Mouse (Mus musculus) thymus, postnatal 4 days (tissue): ENCODE measurements around the gene Btnl2.
A peak's percentile ranks its signal among the peaks of the same experiment; 100 is the strongest.

ENCODE experiments used
- DNase-seq: peaks from one replicate; pipeline ENCODE4 v3.0.0; 2021

Gene Btnl2

DNA sequence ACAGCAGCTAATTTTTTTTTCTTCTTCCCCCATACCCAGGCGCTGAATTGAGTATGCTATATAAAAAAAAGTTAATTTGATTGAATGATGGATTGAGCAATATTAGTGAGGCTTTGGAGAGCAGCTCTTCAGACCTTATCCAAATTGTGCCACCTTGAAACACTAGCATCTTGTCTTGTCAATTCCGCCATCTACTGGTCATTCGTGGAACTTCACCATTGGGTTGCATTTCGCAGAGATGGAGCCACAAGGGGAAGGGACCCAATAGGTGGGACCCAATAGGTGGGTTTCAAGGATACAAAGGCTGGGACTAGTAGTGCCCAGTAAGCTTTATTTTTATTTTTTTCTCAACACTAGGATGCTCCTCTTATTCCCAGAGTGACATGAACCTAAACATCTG, 5.2 kb upstream of the Btnl2 start:
- peak; percentile 92 for DNase-seq

DNA sequence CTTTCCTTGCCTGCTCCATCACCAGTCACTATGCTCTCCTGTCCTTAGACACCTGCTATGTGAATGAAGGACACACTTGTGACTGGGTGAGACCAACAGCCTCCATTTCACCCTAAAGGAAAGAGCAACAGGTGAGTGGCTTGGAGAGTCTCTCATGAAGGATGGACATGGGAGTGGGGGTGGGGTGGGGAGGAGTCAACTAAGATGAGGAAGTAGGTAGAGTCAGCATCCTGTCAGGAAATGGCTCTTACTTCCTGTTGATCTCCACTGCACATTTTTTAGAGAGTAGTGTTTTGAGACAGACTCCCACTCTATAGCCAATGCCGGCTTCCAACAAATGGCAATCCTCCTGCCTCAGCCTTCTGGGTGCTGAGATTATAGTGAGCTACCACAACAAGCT, 318 bp downstream of the Btnl2 start:
- DNase-seq, result peak; percentile 36

DNA sequence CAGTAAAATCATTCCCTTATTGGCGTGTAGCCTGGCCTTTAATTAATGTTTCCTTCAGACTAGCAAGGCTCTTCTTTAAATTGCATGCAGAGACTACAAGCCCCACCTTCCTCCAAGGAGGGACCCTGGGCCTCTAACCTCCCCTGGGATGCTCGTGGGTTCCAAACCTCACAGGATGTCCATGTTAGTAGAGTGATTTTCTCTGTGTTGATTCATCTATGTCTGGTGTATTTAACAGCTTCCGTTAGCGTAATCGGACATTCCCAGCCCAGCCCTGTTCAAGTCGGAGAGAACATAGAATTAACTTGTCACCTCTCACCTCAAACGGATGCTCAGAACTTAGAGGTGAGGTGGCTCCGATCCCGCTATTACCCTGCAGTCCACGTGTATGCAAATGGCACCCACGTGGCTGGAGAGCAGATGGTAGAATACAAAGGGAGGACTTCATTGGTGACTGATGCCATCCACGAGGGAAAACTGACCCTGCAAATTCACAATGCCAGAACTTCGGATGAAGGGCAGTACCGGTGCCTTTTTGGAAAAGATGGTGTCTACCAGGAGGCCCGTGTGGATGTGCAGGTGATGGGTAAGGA, 8.4 kb downstream of the Btnl2 start:
- no peak for DNase-seq

DNA sequence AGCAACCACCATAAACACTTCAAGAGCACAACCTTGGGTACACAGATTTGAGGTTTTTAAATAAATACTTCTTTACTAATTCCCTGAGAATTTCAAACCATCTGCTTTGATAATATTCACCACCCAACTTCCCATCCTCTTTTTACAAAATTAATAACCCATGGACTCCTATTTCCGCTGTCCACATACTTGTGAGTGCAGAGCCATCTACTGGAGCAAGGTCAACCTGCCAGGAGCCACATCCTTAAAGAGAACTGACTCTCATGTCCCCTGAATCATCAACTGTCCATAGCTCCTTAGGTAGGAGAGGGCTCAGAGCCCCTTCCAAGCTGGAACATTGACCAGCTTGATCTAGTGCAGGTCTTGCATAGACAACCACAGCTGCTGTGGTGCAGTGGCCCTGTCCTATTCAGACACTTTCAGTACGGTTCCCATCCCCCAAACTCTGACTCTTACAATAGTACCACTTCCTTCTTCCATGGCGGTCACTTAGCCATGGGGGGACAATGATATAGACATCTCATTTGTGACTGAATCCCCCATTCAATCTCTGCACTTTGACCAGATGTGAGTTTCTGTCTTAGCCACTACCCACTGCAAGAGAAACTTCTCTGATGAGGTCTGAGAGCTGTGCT, 9.2 kb downstream of the Btnl2 start:
- DNase-seq, result no peak

DNA sequence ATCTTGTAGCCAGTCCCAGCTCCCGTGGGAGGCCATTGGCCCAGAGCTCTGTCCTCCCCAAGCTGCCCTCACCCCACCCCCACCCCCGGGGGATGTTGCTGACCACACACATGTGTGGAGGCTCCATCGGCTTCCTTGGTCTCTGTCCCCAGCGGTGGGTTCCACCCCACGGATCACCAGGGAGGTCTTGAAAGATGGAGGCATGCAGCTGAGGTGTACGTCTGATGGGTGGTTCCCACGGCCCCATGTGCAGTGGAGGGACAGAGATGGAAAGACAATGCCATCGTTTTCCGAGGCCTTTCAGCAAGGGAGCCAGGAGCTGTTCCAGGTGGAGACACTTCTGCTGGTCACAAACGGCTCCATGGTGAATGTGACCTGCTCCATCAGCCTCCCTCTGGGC, 10.4 kb downstream of the Btnl2 start:
- DNase-seq, result no peak

DNA sequence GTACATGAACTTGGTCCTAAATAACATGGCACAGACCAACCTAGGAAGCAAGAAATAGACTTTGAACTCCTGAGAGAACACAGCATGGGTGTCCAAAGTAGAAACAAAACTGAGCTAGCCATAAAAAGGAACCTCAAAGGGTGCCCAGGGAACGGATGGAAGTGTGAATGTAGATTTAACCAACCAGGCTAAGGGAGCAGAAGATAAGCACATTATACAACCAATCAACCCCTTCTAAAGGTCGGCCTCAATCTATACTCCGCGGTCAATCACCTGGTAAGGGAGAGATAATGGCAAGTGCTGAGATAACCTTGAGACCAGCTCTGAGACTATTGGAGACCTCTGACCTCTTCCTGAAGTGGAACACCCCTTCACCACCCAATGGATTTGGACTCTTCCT, 15.9 kb downstream of the Btnl2 start:
- no peak for DNase-seq

DNA sequence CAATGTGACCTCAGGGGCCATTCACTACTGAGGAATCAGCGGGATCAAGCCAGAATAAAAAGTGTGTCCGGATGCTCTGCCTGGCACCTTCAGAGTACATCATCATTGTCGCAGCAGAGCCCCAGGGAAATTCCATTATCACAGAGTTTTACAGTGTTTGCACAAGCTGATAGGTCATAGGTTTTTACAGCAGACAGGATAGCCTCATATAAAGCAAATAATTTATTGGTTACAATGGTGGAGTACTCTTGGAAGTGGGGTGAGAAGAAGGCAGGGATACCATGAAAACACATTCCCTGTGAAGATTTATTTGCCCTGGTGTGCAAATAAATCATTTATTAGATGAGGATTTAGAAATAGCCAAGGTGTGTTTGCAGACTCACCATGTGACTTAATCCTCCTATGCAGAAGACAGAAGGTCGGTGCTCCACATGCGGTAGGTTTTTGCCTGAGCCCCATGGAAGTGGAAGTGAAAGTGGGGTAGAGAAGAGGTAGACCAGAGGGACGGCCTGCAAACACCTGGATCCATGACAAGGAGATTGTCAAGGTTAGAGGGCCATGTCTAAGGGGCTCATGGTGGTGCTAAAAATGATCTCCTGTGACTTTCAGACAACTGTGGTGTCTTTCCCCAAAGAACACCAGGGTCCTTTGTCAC, 18.6 kb downstream of the Btnl2 start:
- no peak for DNase-seq

DNA sequence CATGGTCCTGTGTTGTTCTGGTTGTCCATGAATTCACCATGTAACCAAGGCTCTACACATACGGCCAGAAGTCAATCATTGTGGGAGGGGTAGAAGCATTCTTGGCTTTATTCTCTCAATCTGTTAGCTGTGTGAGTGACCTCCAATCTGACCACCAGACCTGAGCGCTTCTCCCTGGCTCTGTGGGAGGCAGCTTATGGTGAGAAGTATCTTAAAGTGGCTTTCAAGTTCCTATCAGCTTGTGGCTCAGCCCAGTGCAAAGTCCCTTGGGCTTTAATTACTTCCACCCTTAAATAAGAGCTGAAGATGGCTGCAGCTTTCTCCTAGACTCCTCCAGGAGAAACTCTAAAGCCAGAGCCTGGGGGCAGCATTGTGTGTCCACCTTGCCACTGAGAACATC, 22.2 kb downstream of the Btnl2 start, which contains the start of gene Btnl1:
TSS of gene Btnl1 (plus strand) at position 286 of the 400 bp plus-strand sequence.
- no peak for DNase-seq

DNA sequence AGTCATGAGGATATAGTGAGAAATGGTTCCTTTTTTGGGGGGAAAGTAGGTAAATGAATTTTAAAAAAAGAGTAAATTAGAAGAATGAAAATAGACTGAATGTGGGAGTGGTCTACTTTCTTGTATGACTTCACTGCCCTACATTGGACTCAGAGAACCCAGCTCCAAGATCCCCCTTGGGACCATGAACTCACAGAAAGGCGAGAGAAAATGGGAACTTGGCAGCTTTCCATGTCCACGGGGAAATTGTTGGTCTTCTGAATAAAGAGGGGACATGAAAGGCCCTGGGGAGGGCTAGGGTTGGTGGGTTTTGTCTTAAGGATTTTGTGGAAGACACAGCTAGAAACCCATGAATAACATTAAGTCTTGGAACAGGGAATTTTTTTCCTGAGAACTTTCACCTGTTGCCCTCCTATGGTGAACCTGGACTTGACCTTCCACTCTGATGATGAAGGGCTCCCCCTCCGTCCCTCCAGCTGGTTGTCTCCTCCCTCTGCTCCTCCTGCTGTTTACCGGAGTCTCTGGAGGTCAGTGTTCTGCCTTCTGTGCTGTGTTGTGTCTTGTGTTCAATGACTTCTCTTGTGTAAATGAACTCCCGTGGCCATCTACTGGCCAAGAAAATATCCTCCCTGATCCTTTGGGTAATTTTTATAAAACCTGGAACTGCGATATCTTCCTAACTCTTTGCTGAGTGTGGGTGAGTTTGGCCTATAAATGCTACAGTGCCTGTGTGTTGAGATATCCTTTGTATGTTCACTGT, 23.0 kb downstream of the Btnl2 start:
- no peak for DNase-seq

DNA sequence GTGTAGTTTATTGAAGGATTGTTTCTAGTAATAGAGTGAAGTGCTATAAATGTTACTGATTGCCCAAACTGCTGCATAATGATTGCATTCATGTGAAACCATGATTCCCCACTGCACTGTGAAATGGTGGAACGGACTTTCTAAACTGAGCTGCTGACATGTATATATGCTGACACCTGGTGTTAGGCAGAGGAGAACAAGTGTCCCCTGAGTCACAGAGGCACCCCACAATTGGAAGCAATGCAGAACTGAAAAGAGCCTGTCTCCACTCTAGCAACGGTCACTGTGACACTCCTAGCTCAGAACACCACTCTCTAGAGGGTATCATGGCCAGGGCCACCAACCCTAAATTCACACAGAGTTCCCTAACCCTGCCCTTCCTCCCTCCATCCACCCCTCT, 24.1 kb downstream of the Btnl2 start:
- no peak for DNase-seq

DNA sequence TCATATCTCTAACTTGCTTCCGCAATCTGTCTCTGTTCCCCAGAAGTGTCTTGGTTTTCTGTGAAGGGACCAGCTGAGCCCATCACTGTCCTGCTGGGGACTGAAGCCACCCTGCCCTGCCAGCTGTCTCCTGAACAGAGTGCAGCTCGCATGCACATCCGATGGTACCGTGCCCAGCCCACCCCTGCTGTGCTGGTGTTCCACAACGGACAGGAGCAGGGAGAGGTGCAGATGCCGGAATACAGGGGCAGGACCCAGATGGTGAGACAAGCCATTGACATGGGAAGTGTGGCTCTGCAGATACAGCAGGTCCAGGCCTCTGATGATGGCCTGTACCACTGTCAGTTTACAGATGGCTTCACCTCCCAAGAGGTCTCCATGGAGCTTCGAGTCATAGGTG, 24.8 kb downstream of the Btnl2 start:
- no peak for DNase-seq

DNA sequence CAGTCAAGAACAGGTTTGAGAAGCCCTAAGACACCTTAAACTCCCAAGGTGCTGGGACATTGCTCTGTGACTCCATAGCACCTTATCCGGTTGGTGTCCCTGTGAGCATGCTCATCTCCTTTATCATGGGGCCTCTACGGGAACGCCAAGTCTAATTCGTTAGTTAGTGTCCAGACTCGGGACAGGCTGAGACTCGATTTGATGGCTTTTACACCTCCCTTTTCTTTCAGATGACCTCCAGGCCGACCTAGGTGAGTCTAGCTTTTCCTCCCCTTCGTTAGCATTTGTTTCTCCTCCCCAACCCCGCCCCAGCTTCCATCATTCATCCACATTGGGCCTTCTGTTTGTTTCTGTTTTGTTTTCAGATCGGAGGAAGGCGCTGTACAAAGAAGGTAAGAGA, 27.3 kb downstream of the Btnl2 start:
- DNase-seq, result no peak

DNA sequence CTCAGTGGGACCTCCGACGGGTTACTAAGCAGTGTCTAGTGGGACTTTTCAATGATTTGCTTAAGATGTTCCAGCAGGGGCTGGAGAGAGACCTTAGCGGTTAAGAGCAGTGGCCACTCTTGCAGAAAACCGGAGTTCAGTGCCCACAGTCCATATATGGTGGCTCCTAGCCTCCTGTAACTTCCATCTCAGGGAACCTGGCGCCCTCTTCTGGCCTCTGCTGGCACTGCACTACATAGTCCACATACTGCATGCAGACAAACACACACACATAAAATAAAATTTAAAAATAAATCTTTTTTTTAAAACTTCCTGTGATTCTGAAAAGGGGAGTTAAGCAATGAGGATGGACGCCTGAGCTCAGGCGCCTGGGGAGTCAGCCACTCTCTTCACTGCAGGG, 28.6 kb downstream of the Btnl2 start:
- peak; percentile 74 for DNase-seq

DNA sequence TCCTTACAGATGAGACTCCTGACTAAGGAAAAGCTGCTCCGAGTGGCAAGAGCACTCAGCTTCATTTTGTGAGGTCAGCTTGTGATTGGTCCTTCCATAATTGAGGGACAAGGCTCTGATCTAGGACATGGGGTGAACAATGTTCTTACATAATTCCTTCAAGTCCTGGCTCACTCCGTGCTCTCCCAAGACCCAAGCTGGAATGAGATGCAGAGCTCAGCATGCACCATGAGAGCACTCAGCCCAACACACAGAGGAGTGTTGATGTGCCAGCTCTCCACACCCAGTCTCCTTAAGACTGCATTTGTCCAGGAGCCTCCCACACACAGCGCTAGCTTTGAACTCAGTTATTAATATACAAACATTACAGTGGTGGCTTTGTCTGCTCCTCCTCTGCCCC, 30.1 kb downstream of the Btnl2 start:
- DNase-seq, result no peak

DNA sequence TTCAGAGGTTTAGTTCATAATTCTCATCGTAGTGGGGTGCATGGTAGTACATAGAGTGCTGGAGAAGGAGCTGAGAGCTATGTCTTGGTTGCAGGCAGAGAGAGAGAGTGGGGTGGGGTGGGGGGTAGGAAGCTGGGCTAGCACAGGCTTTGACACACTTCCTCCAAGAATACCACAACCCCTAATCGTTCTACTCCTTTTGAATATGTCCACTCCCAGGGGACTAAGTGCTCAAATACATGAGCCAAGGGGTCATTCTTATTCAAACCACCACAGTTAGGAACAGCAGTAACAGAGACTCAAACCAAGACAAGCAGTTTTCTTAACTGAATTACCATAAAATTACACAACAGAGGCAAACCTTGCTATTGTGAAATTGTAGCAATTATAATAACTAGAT, 32.0 kb downstream of the Btnl2 start:
- DNase-seq, result no peak

DNA sequence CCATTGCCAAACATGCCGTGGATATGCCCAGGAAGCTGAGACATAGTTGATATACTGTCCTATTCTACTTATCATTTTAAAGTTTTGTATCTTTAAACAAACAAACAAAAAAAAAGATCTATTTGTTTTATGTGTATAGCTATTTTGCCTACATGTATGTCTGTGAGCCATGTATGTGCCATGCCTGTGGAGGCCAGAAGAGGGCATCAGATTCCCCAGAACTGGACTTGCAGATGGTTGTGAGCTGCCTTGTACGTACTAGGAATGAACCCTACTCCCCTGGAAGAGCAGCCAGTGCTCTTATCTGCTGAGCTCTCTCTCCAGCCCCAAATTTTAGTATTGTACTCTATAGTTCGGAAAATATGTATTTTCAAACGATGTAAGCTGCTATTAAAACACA, 33.9 kb downstream of the Btnl2 start:
- peak; percentile 61 for DNase-seq

DNA sequence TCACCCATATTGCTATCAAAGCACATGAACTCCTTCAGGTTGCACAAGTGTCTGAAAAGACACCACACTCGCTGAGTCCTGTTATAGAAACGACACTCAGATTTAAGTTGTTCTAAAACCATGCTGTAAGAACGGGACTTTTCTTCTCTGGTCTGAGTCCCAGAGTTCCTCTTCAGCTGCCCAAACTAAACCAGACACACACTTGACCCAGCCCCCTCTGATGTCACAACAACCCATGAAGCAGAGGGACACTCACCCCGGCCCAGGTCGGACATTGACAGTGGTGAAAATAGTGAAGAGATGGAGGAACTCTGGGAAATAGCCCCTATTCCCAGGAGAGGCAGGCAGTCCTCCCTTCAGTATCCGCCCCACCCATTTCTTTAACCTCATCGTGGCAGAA, 36.9 kb downstream of the Btnl2 start:
- no peak for DNase-seq

DNA sequence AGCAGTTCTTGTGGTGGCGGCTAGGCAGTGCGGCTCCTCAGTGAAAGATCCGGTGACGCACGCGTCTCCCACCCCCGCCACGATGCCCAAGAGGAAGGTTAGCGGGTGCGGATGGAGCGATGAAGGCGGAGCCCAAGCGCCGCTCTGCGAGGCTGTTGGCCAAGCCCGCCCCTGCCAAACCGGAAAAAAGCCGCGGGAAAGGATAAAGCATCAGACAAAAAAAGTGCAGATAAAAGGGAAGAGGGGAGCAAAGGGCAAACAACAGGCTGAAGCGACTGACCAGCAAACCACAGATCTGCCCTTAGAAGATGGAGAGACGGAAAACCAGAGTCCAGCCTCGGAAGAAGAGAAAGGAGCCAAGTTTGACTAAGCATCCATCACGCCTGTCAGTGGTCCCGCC, 37.7 kb downstream of the Btnl2 start:
- peak; percentile 24 for DNase-seq

DNA sequence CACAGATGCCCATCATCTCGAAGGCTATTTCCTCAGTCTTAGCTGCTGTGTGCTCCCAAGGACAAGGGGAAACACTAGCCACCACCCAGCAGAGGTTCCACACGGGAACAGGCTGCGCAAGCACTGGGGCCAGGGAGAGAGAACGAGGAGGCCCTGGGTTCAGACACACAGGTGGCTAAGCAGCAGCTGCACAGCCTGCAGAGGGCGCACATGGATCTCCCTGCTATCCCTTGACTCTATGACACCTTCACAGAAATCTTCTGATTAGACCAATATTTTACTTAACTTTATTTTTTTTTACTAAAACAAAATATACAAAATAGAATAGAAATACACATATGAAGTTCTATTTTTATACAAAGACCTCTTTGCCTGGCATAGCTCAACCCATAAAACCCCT, 42.7 kb downstream of the Btnl2 start:
- peak; percentile 68 for DNase-seq

DNA sequence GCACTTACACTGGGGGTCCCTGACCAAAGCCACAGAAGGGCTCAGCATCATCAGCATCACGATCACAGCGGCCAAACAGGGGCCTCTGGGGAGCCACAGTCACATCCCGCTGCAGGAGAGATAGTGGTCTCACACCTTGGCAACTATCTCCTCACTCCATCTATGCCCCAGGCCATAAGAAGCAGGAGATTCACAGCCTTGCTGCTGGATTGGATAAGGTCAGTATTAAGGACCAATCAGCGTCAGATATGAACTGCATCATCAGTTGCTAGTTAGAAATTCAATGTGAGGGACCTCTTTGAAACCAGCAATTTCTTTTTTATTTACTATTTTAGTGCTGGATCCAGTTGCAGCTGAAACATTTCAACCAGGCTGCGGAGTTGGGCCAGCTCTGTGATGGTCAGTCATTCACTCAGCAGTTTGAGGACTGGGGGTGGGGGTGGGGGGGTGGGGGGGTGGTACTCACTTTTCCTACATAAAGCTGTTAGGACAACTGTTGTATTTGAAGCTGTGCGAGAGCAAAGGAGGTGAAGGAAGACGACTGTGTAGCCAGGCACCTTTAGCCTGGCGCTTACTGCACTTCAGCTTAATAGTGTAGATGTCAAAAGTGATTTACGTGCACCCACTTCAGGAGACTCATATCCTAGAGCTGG, 43.6 kb downstream of the Btnl2 start:
- peak; percentile 41 for DNase-seq

DNA sequence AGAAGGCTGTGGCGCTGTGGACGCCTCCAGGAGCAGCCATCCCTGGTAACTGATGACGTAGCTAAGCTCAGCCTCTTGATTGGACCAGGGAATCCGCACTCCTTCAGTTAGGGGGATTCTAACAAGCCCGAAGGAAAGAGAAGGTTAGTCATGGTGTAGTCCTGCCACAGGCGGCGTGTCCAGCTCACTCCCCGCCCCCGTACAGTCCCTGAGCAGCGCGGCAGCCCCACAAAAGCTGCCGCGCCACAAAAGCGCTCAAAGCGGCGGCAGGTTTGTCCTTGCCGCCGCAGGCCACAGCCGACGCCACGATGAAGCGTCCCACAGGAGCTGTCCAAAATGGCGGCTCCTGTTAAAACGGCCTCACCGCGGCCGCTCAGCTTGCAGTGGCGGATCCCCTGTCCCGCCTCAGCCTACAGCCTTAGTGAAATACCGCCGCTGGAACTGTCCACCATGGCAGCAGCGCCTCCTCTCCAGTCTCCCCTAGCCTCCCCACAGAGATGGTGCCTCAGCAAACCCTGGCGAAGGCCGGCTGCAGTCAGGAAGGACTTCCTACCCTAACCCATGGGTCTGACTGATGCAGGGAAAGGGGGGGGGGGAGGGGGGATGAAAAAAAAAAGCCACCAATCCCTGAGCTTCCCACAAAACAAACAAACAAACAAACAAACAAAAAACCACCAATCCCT, 44.2 kb downstream of the Btnl2 start, which contains the start of gene BC051142:
TSS of gene BC051142 (plus strand) at position 110 of the 683 bp plus-strand sequence.
- DNase-seq, result peak; percentile 77

DNA sequence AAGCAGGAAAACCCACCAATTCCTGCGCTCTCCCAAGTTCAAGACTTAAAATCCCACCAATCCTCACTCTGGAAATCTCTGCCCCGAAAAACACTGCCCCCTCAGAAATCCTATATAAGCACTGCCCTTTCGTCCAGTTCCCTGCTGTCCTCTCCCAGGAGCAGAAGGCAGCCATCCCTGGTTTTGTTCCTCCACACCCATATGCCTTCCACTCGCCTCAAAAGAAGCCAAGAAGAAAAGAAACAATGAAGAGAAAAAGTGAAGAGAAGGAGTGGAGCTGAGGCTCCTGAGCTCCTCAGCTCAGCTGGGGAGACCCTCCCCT, 44.7 kb downstream of the Btnl2 start:
- DNase-seq, result no peak

DNA sequence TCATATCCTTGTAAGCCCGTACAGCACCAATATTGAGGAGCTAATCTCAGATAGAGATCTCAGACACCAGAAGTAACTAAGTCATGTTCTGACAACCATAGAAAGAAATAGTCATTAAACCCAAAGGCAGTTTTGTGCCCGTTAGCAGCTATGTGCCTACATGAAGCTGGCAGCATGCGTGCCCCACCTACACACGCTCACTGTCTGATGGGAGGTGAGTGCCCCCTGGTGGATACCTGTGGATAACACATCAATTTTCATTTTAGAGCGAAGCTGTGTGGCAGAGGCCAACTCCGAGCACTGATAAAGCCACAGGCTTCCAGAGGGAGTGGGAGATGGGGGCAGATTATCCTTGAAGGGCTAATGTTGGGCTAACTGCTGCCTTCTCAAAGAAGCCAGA, 56.5 kb downstream of the Btnl2 start:
- peak; percentile 79 for DNase-seq
